In the genomic region with DNA sequence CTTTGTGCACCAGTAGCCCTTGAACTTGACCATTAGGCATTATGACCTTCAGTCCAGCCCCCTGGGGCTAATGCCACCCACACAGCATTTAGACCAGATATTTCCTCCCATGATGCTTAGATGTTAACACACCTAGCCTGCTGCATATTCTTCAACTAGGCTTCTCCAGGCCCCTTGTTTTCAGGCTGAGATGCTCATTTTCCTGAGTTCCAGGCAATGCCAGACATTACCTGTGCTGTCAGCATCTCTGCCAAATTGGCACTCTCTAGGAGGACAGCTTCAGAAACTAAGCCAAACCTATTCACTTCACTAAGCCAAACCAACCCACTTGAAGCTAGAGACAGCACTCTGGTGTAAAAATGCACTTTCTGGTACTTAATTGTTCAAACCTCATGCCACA, we compare ENCODE assay signal across 10 mouse cellular contexts. TPM values are rescaled to one million over a fixed set of nuclear protein-coding genes. Genes with fewer than 3 reads are reported as not detected.
DNase-seq lines count a peak whose midpoint lies in the region; ATAC-seq and TF ChIP-seq lines count a peak whose summit lies in the region.
"Had no signal": no experiment of that assay in that cellular context is flagged by ENCODE, and none has a peak within 500 bp of the region (broad histone marks: within the 10 kb centered on the region; RNA-seq: fewer than 3 reads in every experiment).

No protein-coding gene starts in this region.

- H3K4me2 ChIP-seq in lung, embryonic 15.5 days = peak overlapping the region; percentile 96
- H3K4me2 ChIP-seq in hindbrain, postnatal 0 days (ENCODE audit: low read depth, low read length) = peak overlapping the region; percentile 97
- peak overlapping the region; percentile 96 for H3K4me2 ChIP-seq in stomach, embryonic 15.5 days

- ATAC-seq in lung, embryonic 15.5 days (ENCODE audit: borderline replicate concordance, extremely low read depth, low FRiP score, low TSS enrichment) = no peak
- no peak for ATAC-seq in hindbrain, postnatal 0 days
- no peak for ATAC-seq in stomach, embryonic 15.5 days (ENCODE audit: insufficient read depth, low FRiP score, low read depth)

- peaks cover 25% of the 10 kb centered on the region for H3K4me1 ChIP-seq in lung, embryonic 15.5 days
- peaks cover 5% of the 10 kb centered on the region for H3K4me1 ChIP-seq in hindbrain, postnatal 0 days (ENCODE audit: insufficient read depth, low read length)
- 0 out of 2 replicates have a peak, but pooled peaks cover 6% of the 10 kb centered on the region for H3K4me1 ChIP-seq in stomach, embryonic 15.5 days

- intact Hi-C loops in gastrocnemius, adult 2 months (cut with DNase I) = loop anchor here (10.0 kb wide), 2 partner anchors 498 to 658 kb away; no protein-coding TSS in a partner anchor

- no peaks in the 10 kb centered on the region for H3K9me3 ChIP-seq in lung, embryonic 15.5 days
- no peaks in the 10 kb centered on the region for H3K9me3 ChIP-seq in hindbrain, postnatal 0 days (ENCODE audit: low read length)
- no peaks in the 10 kb centered on the region for H3K9me3 ChIP-seq in stomach, embryonic 15.5 days

- no peak for TF ChIP-seq CTCF in gastrocnemius, adult 2 months (IDR thresholded peaks at IDR 0.05)
- no peak for TF ChIP-seq CTCF in hindbrain, postnatal 0 days (IDR thresholded peaks at IDR 0.05; ENCODE audit: low read depth)

- H3K36me3 ChIP-seq in lung, embryonic 15.5 days = no peaks in the 10 kb centered on the region
- no peaks in the 10 kb centered on the region for H3K36me3 ChIP-seq in hindbrain, postnatal 0 days (ENCODE audit: insufficient read depth, low read length)
- H3K36me3 ChIP-seq in stomach, embryonic 15.5 days = no peaks in the 10 kb centered on the region

- no peak overlapping the region for H3K9ac ChIP-seq in lung, embryonic 15.5 days
- H3K9ac ChIP-seq in hindbrain, postnatal 0 days (replicated peaks; ENCODE audit: low read length) = no peak overlapping the region
- H3K9ac ChIP-seq in stomach, embryonic 15.5 days = no peak overlapping the region

- DNase-seq in gastrocnemius, adult 2 months = no peak
- no peak for DNase-seq in gastrocnemius, adult 8-10 months (ENCODE audit: low spot score in 2 of 2)
- DNase-seq in lung, postnatal 25 days (ENCODE audit: low spot score) = no peak
- DNase-seq in hindbrain, postnatal 0 days (ENCODE audit: low spot score) = no peak
- DNase-seq in left cerebral cortex, adult 8-10 months (ENCODE audit: low spot score in 2 of 2) = no peak
- no peak for DNase-seq in ovary, postnatal 10 days (ENCODE audit: low spot score)
- DNase-seq: cerebellum, postnatal 36 days; thymus, postnatal 4 days had no signal

- H3K4me3 ChIP-seq in gastrocnemius, adult 2 months = peak overlapping the region; percentile 85
- H3K4me3 ChIP-seq in lung, embryonic 15.5 days = peak overlapping the region; percentile 74
- H3K4me3 ChIP-seq in hindbrain, postnatal 0 days (ENCODE audit: low read length) = peak overlapping the region; percentile 73
- peak overlapping the region; percentile 76 for H3K4me3 ChIP-seq in stomach, embryonic 15.5 days (replicated peaks)

- no peaks in the 10 kb centered on the region for H3K27me3 ChIP-seq in lung, embryonic 15.5 days
- no peaks in the 10 kb centered on the region for H3K27me3 ChIP-seq in hindbrain, postnatal 0 days (ENCODE audit: insufficient read depth, low read length)
- no peaks in the 10 kb centered on the region for H3K27me3 ChIP-seq in stomach, embryonic 15.5 days (replicated peaks)

- no peak overlapping the region for H3K27ac ChIP-seq in gastrocnemius, adult 2 months
- no peak overlapping the region for H3K27ac ChIP-seq in lung, embryonic 15.5 days
- H3K27ac ChIP-seq in hindbrain, postnatal 0 days = no peak overlapping the region
- H3K27ac ChIP-seq in stomach, embryonic 15.5 days = no peak overlapping the region

RNA-seq across cellular contexts. Expression of gene Samd5, which starts 1.7 kb away (rescaled TPM):
- 1 to 10 TPM; 1.3 to 1.4 TPM for total RNA-seq in gastrocnemius, adult 2 months (2021)
- 1 to 10 TPM in 2 of 4 experiments, under 1 TPM in 2; 0.70 to 3.2 (median 1.2) TPM for total RNA-seq in gastrocnemius, adult 8-10 months (2022)
- polyA plus RNA-seq in lung, embryonic 15.5 days (2015; fragmentation: Nextera tagmentation; extraction: Ambion mirVana) = 9.1 and 9.5 TPM in 2 replicates
- 6.5 and 7.9 TPM in 2 replicates for total RNA-seq in hindbrain, postnatal 0 days (2014; rRNA removed)
- polyA plus RNA-seq in hindbrain, postnatal 0 days (2015; fragmentation: Nextera tagmentation; extraction: Ambion mirVana) = 2.9 and 3.2 TPM in 2 replicates
- polyA plus RNA-seq in stomach, embryonic 15.5 days (2015; fragmentation: Nextera tagmentation; extraction: Ambion mirVana) = 8.1 and 8.4 TPM in 2 replicates
- total RNA-seq in left cerebral cortex, adult 8-10 months (2022) = 10 to 100 TPM; 11.7 to 21.6 (median 13.9) TPM
